Mouse (Mus musculus): ENCODE data around the gene 9930111J21Rik1. TPM values are rescaled to one million over a fixed set of nuclear protein-coding genes. Genes with fewer than 3 reads are reported as not detected.
"Not testable (repeated sequence)": the region's sequence is repeated elsewhere in the genome, so short reads cannot be mapped to it uniquely, and the experiment has no call there.

Gene 9930111J21Rik1
- polyA plus RNA-seq, 1 experiment from 2014 or later: 0.28 TPM

DNA sequence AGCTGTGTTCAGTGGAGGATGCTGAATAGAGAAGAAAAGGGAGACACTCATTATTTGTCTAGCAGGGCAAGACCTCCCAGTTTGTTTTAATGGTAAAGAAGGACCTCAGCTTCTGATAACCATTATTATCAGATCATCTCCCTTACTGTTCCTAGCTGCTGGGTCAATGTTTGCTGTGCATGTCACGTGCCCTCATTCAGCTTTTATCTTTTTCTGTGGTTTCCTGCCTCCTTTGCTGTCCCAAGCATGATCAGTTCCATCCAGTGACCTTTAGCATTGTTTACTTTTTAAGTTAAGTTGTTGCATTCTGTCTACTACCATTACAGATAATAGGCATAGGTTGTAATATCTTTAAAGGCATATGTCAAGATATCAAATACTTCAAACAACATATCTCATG lies 70.7 kb downstream of the 9930111J21Rik1 start:
- ATAC-seq (ENCODE audit: extremely low read depth, insufficient number of reproducible peaks, low FRiP score, low TSS enrichment): no peak
- no peak overlapping the region for H3K9ac ChIP-seq
- WGBS: 28% methylated on average over 1 of the region's 1 CpGs
- no peaks in the 10 kb centered on the region for H3K4me1 ChIP-seq
- H3K36me3 ChIP-seq: no peaks in the 10 kb centered on the region
- no peaks in the 10 kb centered on the region for H3K9me3 ChIP-seq
- no peaks in the 10 kb centered on the region for H3K27me3 ChIP-seq (replicated peaks)
- no peak overlapping the region for H3K4me2 ChIP-seq
- no peak overlapping the region for H3K27ac ChIP-seq (replicated peaks)
- no peak overlapping the region for H3K4me3 ChIP-seq

DNA sequence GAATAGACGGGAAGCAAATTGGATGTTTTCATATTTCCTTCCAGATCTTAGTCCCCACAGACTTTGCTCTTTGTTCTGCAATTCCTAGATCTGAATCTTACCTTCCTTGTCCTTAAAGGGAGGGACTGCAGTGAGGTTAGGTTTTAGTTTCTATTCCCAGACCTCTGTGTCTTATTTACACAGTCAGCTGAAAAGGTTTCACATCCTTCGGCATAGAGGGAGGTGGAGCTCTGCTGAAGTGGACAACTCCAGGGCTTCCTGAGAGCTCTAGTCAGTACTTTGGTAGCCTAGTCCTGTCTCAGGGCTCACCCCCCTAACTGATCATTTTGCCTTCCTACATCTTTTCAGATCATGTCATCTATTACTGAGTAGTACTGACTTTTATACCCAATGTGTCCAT lies 77.2 kb downstream of the 9930111J21Rik1 start, which contains the start of gene Gm5431:
Gm5431 (minus strand) TSS at position 194 of the 400 bp plus-strand sequence.
- ATAC-seq (ENCODE audit: extremely low read depth, insufficient number of reproducible peaks, low FRiP score, low TSS enrichment): no peak
- no peaks in the 10 kb centered on the region for H3K4me1 ChIP-seq
- no peak within 1 kb of the TSS for H3K4me3 ChIP-seq
- H3K36me3 ChIP-seq: no peaks in the 10 kb centered on the region
- H3K27ac ChIP-seq (replicated peaks): no peak within 1 kb of the TSS
- H3K9me3 ChIP-seq: no peaks in the 10 kb centered on the region
- no peak within 1 kb of the TSS for H3K4me2 ChIP-seq
- H3K27me3 ChIP-seq (replicated peaks): no peaks in the 10 kb centered on the region
- WGBS: 56% methylated on average over 2 of the region's 2 CpGs
- no peak within 1 kb of the TSS for H3K9ac ChIP-seq

DNA sequence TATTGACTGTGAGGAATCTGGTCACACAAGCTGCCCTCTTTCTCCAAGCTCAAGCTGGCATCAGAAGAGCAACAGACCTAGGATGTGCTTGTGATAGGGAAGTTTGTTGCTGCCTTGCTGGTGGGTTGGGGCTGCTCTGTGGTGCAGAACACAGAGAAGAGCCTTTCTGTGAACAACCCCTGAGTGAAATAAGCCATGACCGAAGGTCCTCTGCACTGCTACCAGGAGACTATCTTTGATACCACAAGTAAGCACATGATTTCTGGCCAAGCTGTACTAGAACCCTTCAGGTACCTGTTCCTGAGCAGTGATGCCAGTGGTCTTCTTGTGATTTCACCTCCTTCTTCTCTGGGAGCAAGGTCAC lies 77.6 kb downstream of the 9930111J21Rik1 start:
- H3K27ac ChIP-seq (replicated peaks); H3K9me3 ChIP-seq; H3K9ac ChIP-seq; H3K4me2 ChIP-seq; H3K4me3 ChIP-seq; H3K27me3 ChIP-seq (replicated peaks); H3K36me3 ChIP-seq; ATAC-seq (ENCODE audit: extremely low read depth, insufficient number of reproducible peaks, low FRiP score, low TSS enrichment); H3K4me1 ChIP-seq: not testable (repeated sequence)
- WGBS: 78% methylated on average over 1 of the region's 1 CpGs

DNA sequence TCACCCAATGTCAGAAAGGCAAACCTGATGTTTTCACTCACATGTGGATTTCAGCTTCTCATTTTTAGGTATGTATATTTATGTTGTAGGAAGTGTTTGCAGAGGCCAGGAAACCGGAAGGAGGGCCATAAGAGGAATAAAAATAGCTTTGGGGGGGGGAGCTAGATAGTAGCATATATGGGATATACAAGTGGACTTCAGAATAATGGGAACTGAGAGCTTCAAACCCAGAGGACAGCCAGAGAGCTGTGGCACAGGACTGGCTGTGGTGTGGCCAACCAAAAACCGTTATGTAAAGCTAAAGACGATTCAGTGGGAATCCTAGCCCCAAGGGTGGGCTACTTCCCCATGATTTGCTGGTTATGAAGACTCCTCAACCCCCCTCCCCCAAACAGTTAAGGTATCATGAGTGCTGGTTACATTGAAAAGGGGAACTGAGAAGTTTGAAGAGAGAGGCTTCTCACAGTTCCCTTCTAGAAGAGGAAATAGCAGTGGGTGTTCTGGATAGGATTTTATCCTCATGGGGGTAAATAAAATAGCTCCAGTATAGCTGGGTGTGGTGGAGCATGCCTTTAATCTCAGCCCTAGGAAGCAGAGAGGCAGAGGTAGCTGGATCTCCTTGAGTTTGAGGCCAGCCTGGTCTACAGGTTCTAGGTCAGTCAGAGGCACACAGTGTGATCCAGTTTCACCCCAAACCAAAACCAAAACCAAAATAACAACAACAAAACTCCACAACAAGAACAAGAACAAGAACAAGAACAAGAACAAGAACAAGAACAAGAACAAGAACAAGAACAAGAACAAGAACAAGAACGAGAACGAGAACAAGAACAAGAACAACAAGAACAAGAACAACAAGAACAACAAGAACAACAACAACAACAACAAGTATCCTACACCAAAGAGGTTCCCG lies 78.3 kb downstream of the 9930111J21Rik1 start:
- H3K9ac ChIP-seq; H3K27me3 ChIP-seq (replicated peaks); H3K4me1 ChIP-seq; H3K9me3 ChIP-seq; H3K4me3 ChIP-seq; H3K27ac ChIP-seq (replicated peaks); H3K4me2 ChIP-seq; ATAC-seq (ENCODE audit: extremely low read depth, insufficient number of reproducible peaks, low FRiP score, low TSS enrichment); H3K36me3 ChIP-seq: not testable (repeated sequence)
- 67% methylated on average over 6 of the region's 6 CpGs for WGBS

DNA sequence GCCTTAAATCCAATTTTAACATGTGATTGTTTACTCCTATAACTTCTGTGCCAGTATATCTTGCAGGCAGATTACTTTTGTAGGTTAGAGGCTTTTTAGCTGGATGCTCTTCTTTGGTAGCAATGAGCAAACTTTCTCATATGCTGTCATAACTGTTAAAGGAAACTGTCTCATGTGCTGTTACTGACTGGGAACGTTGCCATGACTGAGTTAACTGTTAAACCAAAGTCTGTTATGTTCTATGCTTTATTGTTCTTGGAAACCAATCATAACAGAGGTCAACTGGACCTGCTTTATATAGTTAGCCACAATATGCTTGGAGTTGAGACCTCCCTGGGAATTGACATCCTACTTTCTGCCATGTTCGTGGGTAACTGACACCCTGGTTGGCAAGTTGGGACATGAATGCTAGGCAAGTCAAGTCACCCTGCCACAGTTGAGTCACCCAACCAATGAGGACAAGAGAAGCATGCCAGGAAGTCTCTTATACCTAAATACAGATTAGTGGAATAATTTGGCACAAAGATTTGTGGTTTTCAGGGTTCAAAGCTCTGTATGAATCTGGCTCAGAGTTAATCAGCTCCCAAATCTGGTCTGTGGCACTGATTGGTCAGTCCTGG lies 80.3 kb downstream of the 9930111J21Rik1 start:
- WGBS: 67% methylated on average over 2 of the region's 2 CpGs

More for the DNA sequence above, 80.3 kb downstream of the 9930111J21Rik1 start:
- Histone ChIP-seq H3K4me1 (no peaks in the 10 kb centered on the region), H3K9me3 (no peaks in the 10 kb centered on the region), H3K27ac (replicated peaks) (no peak overlapping the region), H3K9ac (no peak overlapping the region), H3K27me3 (replicated peaks) (no peaks in the 10 kb centered on the region), H3K4me3 (no peak overlapping the region), H3K4me2 (no peak overlapping the region), H3K36me3 (no peaks in the 10 kb centered on the region)
- no peak for ATAC-seq (ENCODE audit: extremely low read depth, insufficient number of reproducible peaks, low FRiP score, low TSS enrichment)

Other genes with a start within 250 kb of the 9930111J21Rik1 start
- 444 and 458 TPM in 2 replicates for gene Rack1, start 179.1 kb downstream of the 9930111J21Rik1 start, polyA plus RNA-seq (2015; fragmentation: Nextera tagmentation; extraction: Ambion mirVana)
- gene Trim41, start 162.0 kb downstream of the 9930111J21Rik1 start, polyA plus RNA-seq (2015; fragmentation: Nextera tagmentation; extraction: Ambion mirVana): 3.2 TPM in 2 replicates
- gene Trim7, start 153.3 kb downstream of the 9930111J21Rik1 start, polyA plus RNA-seq (2015; fragmentation: Nextera tagmentation; extraction: Ambion mirVana): 0.56 and 0.88 TPM in 2 replicates
- gene Gm12184, start 152.7 kb downstream of the 9930111J21Rik1 start, polyA plus RNA-seq (2015; fragmentation: Nextera tagmentation; extraction: Ambion mirVana): 0.53 and 1.2 TPM in 2 replicates
- gene Irgm1, start 107.7 kb downstream of the 9930111J21Rik1 start, polyA plus RNA-seq (2015; fragmentation: Nextera tagmentation; extraction: Ambion mirVana): 8.4 and 10.6 TPM in 2 replicates
- 0.17 and 0.22 TPM in 2 replicates for gene Gm5431, start 77.2 kb downstream of the 9930111J21Rik1 start, polyA plus RNA-seq (2015; fragmentation: Nextera tagmentation; extraction: Ambion mirVana)
- gene Psme2b, start 33.2 kb downstream of the 9930111J21Rik1 start, polyA plus RNA-seq (2015; fragmentation: Nextera tagmentation; extraction: Ambion mirVana): 1.6 and 3.6 TPM in 2 replicates
- 0.05 TPM in 1 of 2 replicates, not detected in the other for gene Olfr56, start 509 bp downstream of the 9930111J21Rik1 start, polyA plus RNA-seq (2015; fragmentation: Nextera tagmentation; extraction: Ambion mirVana)
- 0.03 TPM in 1 of 2 replicates, not detected in the other for gene Gm12185, start 12.8 kb upstream of the 9930111J21Rik1 start, polyA plus RNA-seq (2015; fragmentation: Nextera tagmentation; extraction: Ambion mirVana)
- 0.16 TPM in 1 of 2 replicates, not detected in the other for gene Tgtp1, start 14.8 kb upstream of the 9930111J21Rik1 start, polyA plus RNA-seq (2015; fragmentation: Nextera tagmentation; extraction: Ambion mirVana)
- 0.13 and 0.78 TPM in 2 replicates for gene 9930111J21Rik2, start 71.8 kb upstream of the 9930111J21Rik1 start, polyA plus RNA-seq (2015; fragmentation: Nextera tagmentation; extraction: Ambion mirVana)
- 0.11 and 0.27 TPM in 2 replicates for gene Tgtp2, start 84.8 kb upstream of the 9930111J21Rik1 start, polyA plus RNA-seq (2015; fragmentation: Nextera tagmentation; extraction: Ambion mirVana)
- gene Ifi47, start 97.2 kb upstream of the 9930111J21Rik1 start, polyA plus RNA-seq (2015; fragmentation: Nextera tagmentation; extraction: Ambion mirVana): 1.3 and 1.4 TPM in 2 replicates
- not detected in 2 replicates for gene Olfr1396, start 135.5 kb upstream of the 9930111J21Rik1 start, polyA plus RNA-seq (2015; fragmentation: Nextera tagmentation; extraction: Ambion mirVana)
- not detected in 2 replicates for gene Olfr1395, start 162.9 kb upstream of the 9930111J21Rik1 start, polyA plus RNA-seq (2015; fragmentation: Nextera tagmentation; extraction: Ambion mirVana)
- not detected in 2 replicates for gene Olfr1394, start 175.0 kb upstream of the 9930111J21Rik1 start, polyA plus RNA-seq (2015; fragmentation: Nextera tagmentation; extraction: Ambion mirVana)
- gene Btnl9, start 207.8 kb upstream of the 9930111J21Rik1 start, polyA plus RNA-seq (2015; fragmentation: Nextera tagmentation; extraction: Ambion mirVana): 2.8 and 3.0 TPM in 2 replicates
- 24.9 and 26.3 TPM in 2 replicates for gene Zfp62, start 223.9 kb upstream of the 9930111J21Rik1 start, polyA plus RNA-seq (2015; fragmentation: Nextera tagmentation; extraction: Ambion mirVana)

Data from heart, embryonic 13.5 days (tissue).